Mouse (Mus musculus): ENCODE results near the gene Rhbdd3.

DNA sequence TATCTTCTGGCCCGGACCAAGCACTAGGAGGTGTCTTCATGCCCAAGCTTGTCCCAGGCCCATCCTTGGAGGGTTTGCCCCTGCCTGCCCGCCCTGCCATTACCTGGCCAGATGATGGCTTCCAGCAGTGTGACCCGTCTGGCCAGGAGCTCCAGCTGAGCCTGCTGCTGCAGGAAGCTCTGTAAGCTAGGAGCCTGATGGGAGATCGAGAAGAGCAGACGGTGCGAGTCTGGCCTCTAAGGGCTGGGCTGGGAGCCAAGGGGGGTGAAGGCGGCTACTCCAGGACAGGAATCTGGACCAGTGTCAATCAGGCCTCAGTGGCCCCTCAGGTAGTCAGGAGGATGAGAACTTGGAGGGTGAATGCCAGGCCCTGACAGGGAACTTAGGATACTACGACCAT, 10.7 kb downstream of the Rhbdd3 start:
- TF ChIP-seq CTCF (IDR thresholded peaks at IDR 0.05; ENCODE audit: insufficient read depth, low read length) = no peak
- no peak for TF ChIP-seq POLR2A (IDR thresholded peaks at IDR 0.05; ENCODE audit: borderline replicate concordance, extremely low read depth, low read depth, low read length)

Measured in lung, adult 2 months (tissue).